Mouse (Mus musculus): ENCODE data around the gene Utf1.
A peak's percentile ranks its signal among the peaks of the same experiment; 100 is the strongest.

Gene Utf1

DNA sequence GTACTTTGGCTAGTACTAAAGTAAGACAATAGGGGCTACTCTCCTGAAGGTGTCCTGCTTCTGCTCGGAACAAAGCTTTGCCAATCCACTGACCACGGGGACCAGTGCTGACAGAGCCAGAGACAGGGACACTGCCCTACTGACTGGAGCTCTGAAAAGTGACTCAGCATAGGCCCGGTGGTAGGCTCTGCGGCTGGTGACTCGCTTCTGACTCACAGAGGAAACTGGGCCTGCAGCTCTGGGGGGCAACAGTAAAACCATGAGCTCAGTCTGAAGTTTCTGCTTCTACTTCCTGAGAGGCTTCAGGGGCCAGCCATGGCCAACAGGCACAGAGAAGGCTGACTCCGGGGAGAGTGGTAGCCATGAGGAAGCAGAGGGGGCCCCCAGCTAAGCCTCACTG, 27.8 kb downstream of the Utf1 start:
- DNase-seq (ENCODE audit: low read depth, low spot score) = no peak

DNA sequence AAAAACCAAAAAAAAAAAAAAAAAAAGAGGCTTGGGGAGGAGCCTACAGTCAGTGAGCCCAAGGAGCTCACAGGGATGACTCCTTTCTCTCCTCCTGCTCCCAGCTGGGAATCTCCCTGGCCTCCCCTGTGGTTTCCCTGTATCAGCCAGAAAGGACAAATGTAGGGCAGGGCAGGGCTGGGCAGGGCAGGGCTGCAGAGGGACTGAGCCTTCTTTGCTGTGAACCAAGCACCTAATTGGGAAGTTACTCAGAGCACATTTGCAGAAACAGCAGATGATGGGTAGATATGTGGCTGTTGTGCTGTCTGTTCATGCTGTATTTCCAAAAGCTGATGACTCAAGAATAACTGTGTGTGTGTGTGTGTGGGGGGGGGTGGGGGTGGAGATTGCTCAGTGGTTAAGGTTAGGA, 29.3 kb downstream of the Utf1 start:
- no peak for DNase-seq (ENCODE audit: low read depth, low spot score)

DNA sequence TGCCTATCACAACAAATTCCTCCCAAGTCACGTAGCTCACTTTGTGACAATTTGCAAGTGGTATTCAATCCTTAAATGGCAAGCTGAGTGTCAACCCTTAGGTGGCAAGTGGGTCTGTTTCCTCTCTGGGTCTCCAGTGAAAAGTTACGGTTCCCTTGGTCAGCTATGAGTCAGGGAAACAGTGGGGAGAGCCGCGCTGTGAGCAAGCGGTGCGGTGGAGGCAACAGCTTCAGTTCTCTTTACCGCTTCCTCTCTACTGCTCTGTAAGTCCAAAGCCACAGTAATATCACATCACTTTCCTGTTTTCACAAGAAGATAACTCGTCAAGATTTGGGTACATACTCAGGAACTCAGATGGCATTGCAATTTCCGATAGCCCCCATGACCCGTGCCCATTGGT, 30.7 kb downstream of the Utf1 start:
- no peak for DNase-seq (ENCODE audit: low read depth, low spot score)

DNA sequence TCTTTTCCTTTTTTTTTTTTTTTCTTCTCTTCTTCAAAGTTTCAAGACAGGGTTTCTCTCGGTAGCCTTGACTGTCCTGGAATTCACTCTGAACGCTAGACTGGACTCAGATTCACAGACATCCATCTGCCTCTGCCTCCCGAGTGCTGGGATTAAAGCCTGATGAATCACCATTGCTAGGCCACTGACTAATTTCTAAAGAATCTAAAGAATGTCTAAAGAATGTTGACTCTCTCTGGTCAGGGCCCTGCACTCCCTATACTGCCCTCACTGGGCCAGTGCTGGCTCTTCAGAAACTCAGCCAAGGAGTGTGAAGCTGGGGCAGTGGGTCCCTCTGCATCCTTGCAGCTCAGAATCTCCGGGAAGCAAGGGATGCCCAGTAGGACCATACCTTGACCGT, 31.9 kb downstream of the Utf1 start:
- no peak for DNase-seq (ENCODE audit: low read depth, low spot score)

DNA sequence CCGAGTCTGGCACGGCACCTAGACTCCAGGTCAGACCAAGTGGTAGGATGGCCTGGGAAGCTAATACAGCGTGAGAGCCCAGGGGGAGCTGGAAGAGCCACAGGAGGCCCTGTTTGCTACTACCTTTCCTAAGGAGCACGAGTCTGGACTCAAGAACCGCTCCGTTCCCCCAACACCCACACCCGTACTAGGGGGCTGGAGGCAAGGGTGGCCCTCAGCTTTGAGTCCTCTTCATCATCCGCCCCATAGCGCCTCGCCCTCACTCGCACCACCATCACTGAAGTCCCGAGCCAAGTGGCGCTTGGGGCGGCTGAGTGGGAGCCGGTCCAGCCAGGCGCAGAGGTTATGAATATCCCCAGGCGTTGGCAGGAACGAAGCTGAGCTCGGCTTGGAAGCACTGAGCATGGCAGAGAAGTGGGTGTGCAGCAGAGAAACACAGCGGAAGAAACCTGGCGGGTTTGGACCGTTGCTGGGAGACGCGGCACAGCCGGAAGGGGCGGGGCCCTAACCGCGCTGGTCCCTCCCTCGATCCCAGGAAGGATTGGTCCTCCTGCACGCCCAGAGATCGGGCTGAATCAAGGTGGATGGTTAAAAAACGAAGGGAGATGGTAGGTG, 34.8 kb downstream of the Utf1 start, which contains the start of gene 6430531B16Rik:
Gene 6430531B16Rik (minus strand): TSS at position 478 of the 615 bp plus-strand sequence.
- DNase-seq (ENCODE audit: low read depth, low spot score) = peak; percentile 90

DNA sequence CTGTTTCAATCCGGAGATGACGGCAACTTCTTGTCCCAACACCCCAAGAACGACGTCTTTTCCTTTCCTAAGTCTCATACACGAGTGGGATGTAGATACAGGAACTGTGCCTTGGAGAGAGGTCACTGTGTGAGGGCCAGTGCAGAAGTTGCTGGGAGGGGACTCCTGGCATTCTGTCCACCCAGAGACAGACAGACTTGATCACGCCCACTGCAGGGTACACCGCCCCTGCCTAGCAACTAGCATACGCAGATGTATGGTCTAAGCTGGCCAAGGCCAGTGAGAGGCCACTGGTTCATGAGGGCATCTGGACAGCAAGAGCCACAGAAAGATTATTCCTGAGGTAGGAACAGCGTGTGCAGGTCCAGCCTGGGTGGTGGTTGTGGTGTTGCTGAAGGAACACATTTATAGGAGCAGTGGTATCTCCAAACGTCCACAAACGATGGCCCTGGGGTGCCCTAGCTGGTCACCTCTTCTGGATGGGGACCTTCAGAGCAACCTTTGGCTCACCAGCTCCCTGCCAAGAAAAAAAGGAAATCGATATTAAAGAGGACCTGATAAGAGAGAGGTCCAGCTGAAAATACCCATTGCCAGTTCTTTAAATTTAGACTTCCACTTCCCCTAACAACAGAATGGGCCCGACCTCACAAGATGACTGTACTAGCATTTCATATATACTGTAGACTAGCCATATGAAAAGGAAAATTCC, 35.6 kb downstream of the Utf1 start:
- no peak for DNase-seq (ENCODE audit: low read depth, low spot score)

DNA sequence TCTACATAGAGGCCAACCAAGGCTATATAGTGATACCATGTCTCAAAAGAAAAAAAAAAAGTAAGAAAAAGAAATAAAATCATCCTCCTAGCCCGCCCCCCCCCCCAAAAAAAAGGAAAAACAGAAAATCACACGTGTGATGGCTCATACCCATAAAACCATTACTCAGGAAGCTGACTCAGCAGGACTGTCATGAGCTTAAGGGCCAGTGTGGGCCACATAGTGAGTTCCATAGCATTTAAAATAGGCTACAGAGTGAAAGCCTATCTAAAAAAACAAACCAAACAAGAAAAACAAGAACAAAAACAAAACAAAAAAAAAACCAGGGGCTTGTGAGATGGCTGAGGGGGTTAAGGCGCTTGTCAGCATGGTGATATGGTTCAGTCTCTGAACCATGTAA, 37.2 kb downstream of the Utf1 start:
- DNase-seq (ENCODE audit: low read depth, low spot score) = no peak

DNA sequence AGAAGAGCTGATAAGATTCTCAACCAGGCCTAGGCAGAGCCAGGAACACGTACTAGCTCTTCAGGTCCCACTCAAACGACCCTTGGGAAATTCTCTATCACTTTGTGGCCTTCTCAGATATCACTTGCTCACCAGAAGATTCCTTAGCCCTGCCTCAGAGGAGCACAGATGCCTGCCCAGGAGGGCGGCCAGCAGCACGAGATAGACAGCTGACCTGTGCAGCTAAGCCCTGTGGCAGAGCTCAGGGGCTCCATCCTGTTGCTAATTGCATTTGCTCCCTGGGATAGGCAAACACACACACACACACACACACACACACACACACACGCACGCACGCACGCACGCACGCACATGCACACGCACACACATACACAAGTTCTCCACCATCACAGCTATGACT, 38.5 kb downstream of the Utf1 start:
- no peak for DNase-seq (ENCODE audit: low read depth, low spot score)

DNA sequence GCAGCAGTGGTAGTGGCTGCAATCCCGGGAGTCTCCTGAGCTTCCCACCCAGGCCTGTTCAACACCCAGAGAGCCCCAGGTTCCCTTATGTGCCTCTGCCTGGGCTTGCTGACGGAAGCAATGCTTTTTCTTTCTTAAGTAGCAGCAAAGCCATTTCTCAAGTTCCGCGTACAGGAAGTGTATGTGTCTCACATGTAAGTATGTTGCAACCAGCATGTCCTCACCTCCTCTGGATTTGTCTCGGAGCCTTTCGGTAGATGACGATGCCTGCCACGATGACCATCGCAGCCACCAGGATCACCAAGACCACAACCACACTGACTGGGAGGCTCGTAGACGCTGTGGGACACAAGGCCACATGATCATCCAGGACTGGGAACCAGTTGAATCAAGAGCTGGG, 40.9 kb downstream of the Utf1 start:
- DNase-seq (ENCODE audit: low read depth, low spot score) = no peak

DNA sequence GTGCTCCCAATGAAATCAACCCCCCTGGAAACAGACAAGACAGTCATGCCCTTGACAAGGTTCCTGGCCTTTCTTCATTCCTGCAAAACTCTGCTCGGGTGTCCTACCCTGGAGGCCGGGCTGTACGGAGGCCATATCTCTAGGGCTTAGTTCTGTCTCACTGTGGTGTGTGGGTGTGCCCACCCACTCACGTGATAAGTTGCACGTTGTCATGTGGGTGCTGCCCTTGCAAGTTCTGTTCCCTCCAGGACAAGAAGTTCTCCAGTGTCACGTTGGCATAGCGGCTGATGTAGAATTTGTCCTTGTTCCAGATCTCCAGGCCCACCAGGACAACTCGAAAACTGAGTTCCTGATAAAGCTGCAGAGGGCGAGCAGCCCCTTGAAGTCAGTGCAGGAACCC, 44.7 kb downstream of the Utf1 start:
- no peak for DNase-seq (ENCODE audit: low read depth, low spot score)

DNA sequence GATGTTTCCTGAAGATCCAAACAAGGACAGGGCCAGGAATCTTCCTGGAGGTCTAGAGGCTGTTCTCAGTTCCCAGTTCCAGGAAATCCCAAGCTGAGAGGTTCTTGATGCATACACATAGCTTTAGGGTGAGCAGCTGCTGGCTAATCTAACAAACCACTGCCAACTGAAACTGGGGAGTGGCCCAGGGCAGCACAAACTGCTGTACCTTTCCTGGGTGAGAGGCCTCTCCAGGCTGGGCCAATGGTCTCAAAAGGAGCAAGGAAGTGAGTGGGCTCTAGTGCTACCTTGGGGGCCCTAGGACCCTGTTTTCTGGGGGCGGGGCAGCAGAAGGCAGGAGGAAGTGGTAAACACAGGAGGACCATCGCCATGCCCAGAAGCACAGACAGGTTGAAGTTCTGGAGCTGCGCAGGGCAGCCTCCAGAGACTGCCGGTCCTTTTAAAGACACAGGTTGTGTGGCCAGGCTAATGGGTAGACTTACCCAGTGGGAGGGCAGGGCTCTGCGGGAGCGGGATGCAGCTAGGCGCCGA, 47.3 kb downstream of the Utf1 start:
- no peak for DNase-seq (ENCODE audit: low read depth, low spot score)

DNA sequence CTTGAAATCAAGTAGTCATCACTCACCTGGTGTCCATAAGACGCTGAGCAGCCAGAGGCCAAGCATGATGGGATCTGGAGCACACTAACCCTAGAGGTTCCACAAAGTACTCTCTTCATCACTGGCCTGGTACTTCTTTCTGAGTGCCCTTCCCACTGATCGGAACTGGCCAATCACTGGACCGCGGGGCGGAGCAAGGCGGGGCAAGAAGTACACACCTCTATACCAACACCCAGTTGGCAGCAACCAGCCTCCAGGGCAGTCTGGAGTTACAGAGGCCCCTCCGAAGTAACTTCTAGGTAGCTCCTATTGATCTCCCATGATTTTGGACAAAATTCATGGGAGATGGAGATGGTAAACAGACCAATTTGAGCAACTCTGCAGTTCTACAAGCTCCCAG, 48.8 kb downstream of the Utf1 start, which contains the start of gene Adam8:
Gene Adam8 (minus strand): TSS at position 157 of the 400 bp plus-strand sequence.
- no peak for DNase-seq (ENCODE audit: low read depth, low spot score)

DNA sequence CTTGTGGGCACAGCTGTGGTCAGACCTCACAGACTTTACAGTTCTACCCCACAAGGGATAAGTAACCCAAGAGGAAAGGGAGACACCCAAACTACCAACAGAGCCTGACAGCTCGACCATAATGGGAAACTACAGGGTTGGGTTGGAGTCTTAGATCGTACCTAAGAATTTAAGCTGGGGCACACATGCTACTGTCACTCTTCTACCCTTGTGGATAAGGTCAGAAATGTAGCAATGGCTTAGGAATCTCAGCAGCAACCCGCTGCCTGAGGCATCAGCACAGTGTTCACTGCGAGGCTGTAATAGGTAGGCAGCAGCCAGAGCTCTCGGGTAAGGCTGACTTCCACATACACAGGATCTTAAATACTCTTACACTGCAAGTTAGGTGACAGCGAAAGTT, 49.9 kb downstream of the Utf1 start:
- no peak for DNase-seq (ENCODE audit: low read depth, low spot score)

DNA sequence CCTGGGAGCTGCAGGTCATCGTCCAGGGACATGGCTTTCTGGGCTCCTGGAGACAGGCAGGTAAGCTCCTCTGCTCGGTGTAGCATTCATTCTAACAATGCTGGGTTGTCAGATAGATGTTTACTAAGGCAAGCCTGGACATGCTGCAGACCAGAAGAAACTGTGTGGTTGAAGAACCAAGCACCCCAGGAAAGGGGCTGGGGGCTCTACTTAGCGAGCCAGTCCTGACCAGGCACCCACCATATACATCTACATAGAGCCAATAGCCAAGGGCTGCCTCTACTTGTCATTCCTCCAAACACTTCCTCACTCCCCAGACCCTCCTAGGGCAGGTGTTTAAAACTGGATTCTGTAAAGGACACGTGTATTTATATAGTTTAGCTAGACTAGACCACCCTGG, 50.6 kb downstream of the Utf1 start:
- no peak for DNase-seq (ENCODE audit: low read depth, low spot score)

DNA sequence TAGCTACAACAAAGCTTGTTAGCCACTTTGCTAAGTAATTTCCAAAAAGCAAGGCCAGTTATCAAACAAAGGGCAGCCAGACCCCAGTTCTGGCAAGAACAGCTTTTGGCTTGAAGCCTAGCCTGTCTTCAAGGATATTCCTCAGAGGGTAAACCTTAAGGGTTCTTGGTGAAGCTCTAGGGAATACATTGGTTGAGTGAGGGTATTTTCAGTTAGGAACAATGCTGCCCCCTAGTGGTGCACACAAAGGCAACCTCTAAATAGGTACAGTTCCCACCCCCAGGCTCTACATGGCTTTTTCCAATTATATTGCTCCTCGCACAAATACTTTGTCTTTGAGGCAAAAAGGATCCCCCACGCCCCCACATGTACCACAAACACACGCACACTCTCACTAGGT, 51.1 kb downstream of the Utf1 start:
- peak; percentile 66 for DNase-seq (ENCODE audit: low read depth, low spot score)

Measured in telencephalon, adult 2 months (tissue).